In genomic region chr10:110938841-110939549, GRCm38 (mm10) we compare ENCODE assay signal across 10 mouse cellular contexts. TPM values are rescaled to one million over a fixed set of nuclear protein-coding genes. Genes with fewer than 3 reads are reported as not detected.
DNase-seq lines count a peak whose midpoint lies in the region; ATAC-seq lines count a peak whose summit lies in the region.
"Had no signal": no experiment of that assay in that cellular context is flagged by ENCODE, and none has a peak within 500 bp of the region (broad histone marks: within the 10 kb centered on the region; RNA-seq: fewer than 3 reads in every experiment).

No protein-coding gene starts in this region.

- H3K9me3 ChIP-seq in liver, embryonic 11.5 days (ENCODE audit: control insufficient read depth, low read length): no peaks in the 10 kb centered on the region
- H3K9me3 ChIP-seq in liver, embryonic 12.5 days (replicated peaks): no peaks in the 10 kb centered on the region

- H3K4me3 ChIP-seq in liver, embryonic 11.5 days (ENCODE audit: low read depth, low read length): no peak overlapping the region
- no peak overlapping the region for H3K4me3 ChIP-seq in liver, embryonic 12.5 days

- H3K27ac ChIP-seq in liver, embryonic 11.5 days (ENCODE audit: low read depth, low read length): no peak overlapping the region
- no peak overlapping the region for H3K27ac ChIP-seq in liver, embryonic 12.5 days

- intact Hi-C loops in heart, postnatal 25 days (cut with DNase I): no loop called here

- H3K27me3 ChIP-seq in liver, embryonic 11.5 days (replicated peaks; ENCODE audit: control insufficient read depth, insufficient read depth, low read length): no peaks in the 10 kb centered on the region
- H3K27me3 ChIP-seq in liver, embryonic 12.5 days (replicated peaks): no peaks in the 10 kb centered on the region
- H3K27me3 ChIP-seq: CH12.LX had no signal

- no peak overlapping the region for H3K9ac ChIP-seq in liver, embryonic 11.5 days (ENCODE audit: low read depth, low read length)
- no peak overlapping the region for H3K9ac ChIP-seq in liver, embryonic 12.5 days

- H3K36me3 ChIP-seq in liver, embryonic 11.5 days (ENCODE audit: control insufficient read depth, insufficient read depth, low read length): peaks cover 3% of the 10 kb centered on the region; the same call in 1 of the 2 replicates
- peaks cover 34% of the 10 kb centered on the region for H3K36me3 ChIP-seq in liver, embryonic 12.5 days

- ATAC-seq in liver, embryonic 11.5 days (replicated peaks; ENCODE audit: low FRiP score): no peak
- no peak for ATAC-seq in liver, embryonic 12.5 days

- H3K4me1 ChIP-seq in liver, embryonic 11.5 days (replicated peaks; ENCODE audit: control insufficient read depth, insufficient read depth, low read length): no peaks in the 10 kb centered on the region
- no peaks in the 10 kb centered on the region for H3K4me1 ChIP-seq in liver, embryonic 12.5 days

- peak; percentile 87 for DNase-seq in heart, adult 11 months
- no peak for DNase-seq in heart, postnatal 25 days (ENCODE audit: low spot score)
- DNase-seq in brain, adult 2 months (ENCODE audit: low read depth, low spot score): peak; percentile 91
- DNase-seq in cerebellum, postnatal 14 days: peak; percentile 80 to 86
- DNase-seq in left cerebral cortex, adult 11 months (ENCODE audit: low spot score): peak; percentile 43
- no peak for DNase-seq in urinary bladder, postnatal 25 days (ENCODE audit: low spot score)
- no peak for DNase-seq in liver, embryonic 11.5 days (ENCODE audit: low spot score)
- DNase-seq: heart, postnatal 36 days had no signal

- no peak overlapping the region for H3K4me2 ChIP-seq in liver, embryonic 11.5 days
- no peak overlapping the region for H3K4me2 ChIP-seq in liver, embryonic 12.5 days

- 88% methylated on average over 19 of the region's 19 CpGs for WGBS in liver, embryonic 11.5 days
- WGBS in liver, embryonic 12.5 days (ENCODE audit: insufficient replicate concordance): 80% methylated on average over 19 of the region's 19 CpGs

RNA-seq across cellular contexts. Expression of gene Csrp2, which starts 19.4 kb away (rescaled TPM):
- 10 to 100 TPM; 54.6 to 60.7 TPM for total RNA-seq in heart, postnatal 25 days (2021)
- 64.4 and 72.4 TPM in 2 replicates for polyA plus RNA-seq in liver, embryonic 11.5 days (2014; fragmentation: Nextera tagmentation; extraction: Ambion mirVana)
- polyA plus RNA-seq in liver, embryonic 12.5 days (2016; fragmentation: Nextera tagmentation; extraction: Ambion mirVana): 26.2 and 27.5 TPM in 2 replicates

Comparison
In these comparisons a context has a peak if more than half of its experiments do, and no peak if none do; other contexts are left out.
1. DNase-seq: peak in heart, adult 11 months (single experiment), brain, adult 2 months (single experiment), cerebellum, postnatal 14 days (2 of 2) and left cerebral cortex, adult 11 months (single experiment); none in heart, postnatal 25 days (single experiment), urinary bladder, postnatal 25 days (single experiment) and liver, embryonic 11.5 days (single experiment).